Mouse (Mus musculus) ovary, adult 2 months (tissue): ENCODE measurements around the gene Commd8. TPM values are rescaled to one million over a fixed set of nuclear protein-coding genes. Genes with fewer than 3 reads are reported as not detected.

ENCODE experiments used
- polyA plus RNA-seq: library from polyadenylated mRNA; depleted of rRNA; stranded (reverse); fragments of >200 nt; gene quantifications from 2 replicates; pipeline ENCODE4 v1.2.3, GENCODE M21; 2012; rRNA removed

Gene Commd8
- polyA plus RNA-seq = 3.8 and 4.5 TPM in 2 replicates

GRCm38 (mm10) chr5:72167594-72168284 lies at the start of gene Commd8:
Gene Commd8 (minus strand): TSS chr5:72168189.

